Mouse (Mus musculus) thymus, adult 2 months (tissue): ENCODE results near the gene Tmem45a2.

Experiments
- CTCF ChIP-seq: fragments of 200-500 bp; IDR thresholded peaks from 2 replicates; pipeline ENCODE4 v1.5.1; 2012; ENCODE audit warnings: mild to moderate bottlenecking, control low read depth, low read length, moderate library complexity, borderline replicate concordance; ENCODE audit not compliant: control insufficient read depth, poor library complexity, insufficient read depth; ENCODE audit errors: extremely low read depth
- POLR2A ChIP-seq: fragments of 200-500 bp; IDR thresholded peaks from 2 replicates; pipeline ENCODE4 v1.6.1; 2012; ENCODE audit warnings: mild to moderate bottlenecking, low read length, control low read depth, moderate library complexity; ENCODE audit not compliant: control insufficient read depth, poor library complexity, insufficient read depth; ENCODE audit errors: extremely low read depth

DNA sequence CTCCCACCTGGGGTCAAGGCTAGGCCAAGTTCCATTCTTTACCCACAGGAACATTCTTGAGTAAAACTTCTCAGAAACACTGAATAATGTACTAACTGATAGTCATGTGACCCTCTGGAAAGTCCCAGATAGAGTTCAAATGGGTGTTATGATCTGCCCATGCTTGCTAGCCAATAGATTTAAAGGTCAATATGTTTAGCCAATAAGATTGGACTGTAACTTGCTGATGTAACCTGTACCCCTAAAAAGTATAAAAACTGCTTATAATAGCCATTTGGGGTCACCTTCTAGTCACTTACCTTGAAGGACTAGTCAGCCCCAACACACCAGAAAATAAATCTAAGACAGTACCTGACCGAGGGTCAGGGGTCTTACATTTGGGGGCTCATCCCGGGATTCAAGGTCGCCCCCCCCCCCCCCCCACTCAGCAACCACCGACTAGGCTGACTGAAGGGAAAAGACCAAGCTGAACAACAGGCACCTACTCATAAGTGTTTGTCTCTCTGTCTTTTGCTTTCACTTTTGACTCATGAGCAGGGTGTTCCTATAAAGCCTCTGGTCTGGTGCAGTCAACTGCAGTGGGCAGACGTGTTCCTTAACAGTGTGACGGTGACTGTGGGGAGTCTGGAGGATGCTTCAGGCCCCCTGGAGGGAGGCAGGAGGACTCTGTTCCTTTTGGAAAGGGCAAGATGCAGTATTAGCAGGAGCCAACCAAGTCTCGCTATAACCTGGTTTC is 40.9 kb downstream of the Tmem45a2 start:
- TF ChIP-seq CTCF (no peak), POLR2A (no peak)
